Mouse (Mus musculus) heart, adult 2 months (tissue): ENCODE results near the gene Trhde.

Experiments used
- CTCF ChIP-seq: fragments of 200-600 bp; IDR thresholded peaks from 2 replicates; pipeline ENCODE4 v1.8.1; 2022; ENCODE audit warnings: antibody characterized with exemption, mild to moderate bottlenecking, moderate library complexity
- EP300 ChIP-seq: fragments of 200-500 bp; IDR thresholded peaks from 2 replicates; pipeline ENCODE4 v1.6.1; 2011; ENCODE audit warnings: low read depth, low read length, control low read depth; ENCODE audit not compliant: insufficient read depth
- POLR2A ChIP-seq: fragments of 200-500 bp; IDR thresholded peaks from 2 replicates; pipeline ENCODE4 v1.6.1; 2011; ENCODE audit warnings: mild to moderate bottlenecking, low read depth, low read length, control low read depth; ENCODE audit not compliant: insufficient read depth

DNA sequence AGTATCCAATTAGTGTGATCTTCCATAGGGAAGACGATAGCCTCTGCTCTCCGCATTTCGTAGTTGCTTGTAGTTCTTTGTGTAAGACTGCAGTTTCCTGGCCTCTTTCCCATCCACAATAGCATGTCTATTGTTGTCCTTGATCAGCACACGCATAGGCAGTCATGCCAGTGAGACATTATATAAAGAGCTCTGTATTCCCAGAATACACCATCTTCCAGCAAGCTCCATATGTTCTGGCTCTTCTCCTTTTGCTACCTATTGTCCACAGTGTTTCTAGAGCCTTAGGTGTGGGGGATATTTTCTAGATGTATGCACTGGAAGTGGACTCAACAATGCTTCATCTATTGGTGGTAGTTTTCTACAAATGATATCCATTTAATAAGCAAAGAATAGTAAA is 313.3 kb downstream of the Trhde start:
- TF ChIP-seq POLR2A (no peak), CTCF (no peak), EP300 (no peak)
